Mouse (Mus musculus) myocyte (in vitro differentiated cells): ENCODE data around the gene Tdrd5.

Source experiments
- CEBPB ChIP-seq: IDR thresholded peaks from 2 replicates; pipeline ENCODE4 v1.6.1; 2011; ENCODE audit warnings: mild to moderate bottlenecking, moderate library complexity; ENCODE audit not compliant: poor library complexity, insufficient read depth, severe bottlenecking
- MAX ChIP-seq: IDR thresholded peaks from one replicate; pipeline ENCODE4 v1.6.1; 2011; ENCODE audit warnings: low read depth, mild to moderate bottlenecking, control low read depth
- MYOG ChIP-seq, 3 experiments: IDR thresholded peaks; one replicate each; pipeline ENCODE4 v1.6.1; 2011; ENCODE audit warnings: control low read depth in 2 of 3, low read depth in 2 of 3, mild to moderate bottlenecking in 2 of 3; ENCODE audit not compliant: insufficient read length in 2 of 3, control insufficient read depth in 1 of 3, insufficient read depth in 1 of 3
- POLR2A ChIP-seq: IDR thresholded peaks from one replicate; pipeline ENCODE4 v1.6.1; 2011; ENCODE audit warnings: low read depth, mild to moderate bottlenecking, control low read depth, moderate library complexity; ENCODE audit not compliant: insufficient read length
- POLR2AphosphoS2 ChIP-seq: IDR thresholded peaks from one replicate; pipeline ENCODE4 v1.6.1; 2011; ENCODE audit warnings: low read depth, control low read depth; ENCODE audit not compliant: insufficient read length
- REST ChIP-seq: IDR thresholded peaks from one replicate; pipeline ENCODE4 v1.6.1; 2011; ENCODE audit warnings: mild to moderate bottlenecking, control low read depth, moderate library complexity; ENCODE audit not compliant: insufficient read depth, insufficient read length
- SRF ChIP-seq: IDR thresholded peaks from one replicate; pipeline ENCODE4 v1.6.1; 2011; ENCODE audit warnings: low read depth; ENCODE audit not compliant: control insufficient read depth, insufficient read length
- TCF12 ChIP-seq: IDR thresholded peaks from one replicate; pipeline ENCODE4 v1.6.1; 2011; ENCODE audit warnings: mild to moderate bottlenecking, control low read depth; ENCODE audit not compliant: poor library complexity, insufficient read depth, severe bottlenecking
- USF1 ChIP-seq: IDR thresholded peaks from one replicate; pipeline ENCODE4 v1.6.1; 2011; ENCODE audit warnings: low read depth, mild to moderate bottlenecking, control low read depth, moderate library complexity

DNA sequence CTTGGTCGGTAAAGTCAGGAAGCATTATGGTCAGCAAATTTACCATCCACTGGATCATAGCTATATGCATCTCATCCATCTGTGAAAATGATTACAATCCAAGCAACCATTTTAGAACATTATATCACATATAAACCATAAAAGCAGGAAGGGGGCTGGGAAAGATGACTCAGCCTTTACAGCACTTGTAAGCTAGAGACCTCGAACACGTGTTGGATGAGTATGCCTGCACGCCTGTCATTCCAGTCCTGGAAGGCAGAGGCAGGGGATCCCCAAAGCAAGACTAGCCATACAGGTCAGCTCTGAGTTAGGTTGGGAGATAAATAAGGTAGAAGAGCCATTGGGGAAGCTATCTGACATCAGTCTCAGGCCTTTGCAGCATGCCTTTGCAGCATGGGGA lies 45.6 kb upstream of the Tdrd5 start:
- TF ChIP-seq POLR2A = no peak
- no peak for TF ChIP-seq POLR2AphosphoS2
- TF ChIP-seq MYOG (IDR thresholded peaks at IDR 0.05; ENCODE audit: control insufficient read depth in 1 of 3, insufficient read depth in 1 of 3, insufficient read length in 2 of 3, low read depth in 2 of 3) = no peak
- no peak for TF ChIP-seq MAX
- no peak for TF ChIP-seq CEBPB
- TF ChIP-seq REST = no peak
- no peak for TF ChIP-seq USF1
- no peak for TF ChIP-seq TCF12
- TF ChIP-seq SRF = no peak
